Mouse (Mus musculus) kidney, adult 18-20 months (tissue): ENCODE measurements around the gene Rsph14.

ENCODE experiments used
- DNase-seq: peaks from one replicate; pipeline ENCODE4 v3.0.0; 2021

Gene Rsph14

DNA sequence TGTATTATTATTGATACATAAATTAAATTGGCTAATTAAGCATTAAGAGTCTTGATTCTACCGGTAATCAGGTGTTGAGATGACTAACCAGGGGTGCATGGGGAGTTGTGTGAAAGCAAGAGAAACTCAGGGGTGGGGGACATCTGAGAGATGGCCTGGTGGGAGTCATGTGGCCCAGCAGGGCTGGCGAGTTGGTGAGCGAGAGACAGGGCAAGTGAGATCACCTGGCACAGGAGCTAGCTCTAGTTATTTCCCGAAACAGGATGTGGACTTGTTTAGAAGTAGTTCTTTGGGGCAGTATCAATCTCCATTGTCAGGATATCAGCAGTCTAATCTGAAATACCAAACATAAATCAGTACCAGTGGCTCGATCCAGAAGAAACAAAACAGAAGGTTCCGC is 100.8 kb downstream of the Rsph14 start:
- DNase-seq: no peak

DNA sequence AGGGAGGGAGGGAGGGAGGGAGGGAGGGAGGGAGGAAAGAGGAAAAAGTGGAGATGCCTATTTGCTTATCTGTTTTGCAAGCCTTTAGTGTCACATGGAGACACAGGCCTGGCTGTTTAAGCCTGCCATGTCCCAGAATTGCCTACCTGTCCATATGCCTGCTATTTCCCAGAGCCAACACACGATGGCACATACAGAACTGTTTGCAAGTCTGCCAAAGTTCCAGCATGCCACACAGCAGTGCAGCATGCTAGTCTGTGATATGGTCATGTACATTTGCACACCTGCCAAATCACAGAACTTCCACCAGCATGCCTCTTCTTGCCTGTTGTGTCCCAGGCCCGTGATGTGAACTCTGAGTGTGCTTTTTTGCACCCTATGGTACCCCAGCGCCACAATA is 101.8 kb downstream of the Rsph14 start:
- DNase-seq: no peak

DNA sequence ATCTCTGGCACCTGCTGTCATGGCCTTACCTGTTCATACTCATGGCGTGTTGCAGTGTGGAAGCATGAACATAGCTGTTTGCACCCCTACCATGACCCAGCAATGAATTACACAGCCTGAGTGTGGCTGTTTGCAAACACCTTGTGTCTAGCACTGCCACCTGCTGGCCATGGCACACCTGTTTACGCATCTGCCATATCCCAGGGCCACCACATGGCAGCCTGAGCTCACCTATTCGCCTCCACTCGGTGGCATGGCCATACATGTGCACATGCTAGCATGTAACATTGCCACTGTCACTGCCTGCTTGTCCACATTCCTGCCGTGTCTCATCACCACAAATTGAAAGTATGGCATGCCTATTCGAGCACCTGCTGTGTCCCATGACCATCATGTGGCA is 102.8 kb downstream of the Rsph14 start:
- no peak for DNase-seq

DNA sequence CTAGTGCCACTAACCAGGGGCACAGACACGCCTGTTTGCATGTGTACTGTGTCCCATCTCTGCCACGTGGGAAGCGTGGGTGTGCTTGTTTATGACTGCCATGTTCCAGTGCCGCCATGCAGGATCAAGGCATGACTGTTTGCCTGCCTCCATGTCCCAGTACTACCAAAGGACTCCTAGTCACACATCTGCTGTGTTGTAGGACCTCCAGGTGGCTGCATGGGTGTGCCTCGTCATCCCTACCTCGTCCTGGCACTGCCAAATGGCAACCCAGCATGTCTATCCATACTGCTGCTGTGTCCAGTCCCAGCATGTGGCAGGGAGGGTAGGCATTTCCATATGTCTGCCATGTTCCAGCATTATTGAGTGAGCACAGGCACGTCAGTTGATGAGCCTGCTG is 104.1 kb downstream of the Rsph14 start:
- no peak for DNase-seq

DNA sequence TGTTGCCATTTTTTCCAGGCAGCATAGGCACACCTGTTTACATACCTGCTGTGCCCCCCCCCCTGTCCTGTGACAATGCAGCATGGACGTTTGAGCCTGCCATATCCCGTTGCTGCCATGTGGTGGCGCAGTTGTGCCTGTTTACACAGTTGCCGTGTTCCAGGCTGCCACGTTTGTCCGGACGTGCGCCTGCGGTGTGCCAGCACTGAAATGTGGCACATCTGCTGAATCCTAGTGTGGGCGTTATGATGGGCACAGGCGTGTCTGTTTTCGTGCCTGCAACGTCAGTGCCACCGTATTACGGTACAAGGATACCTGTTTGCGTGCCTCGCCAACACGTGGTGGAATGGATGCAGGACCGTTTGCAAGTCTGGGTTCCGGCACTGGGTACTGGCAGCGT is 107.1 kb downstream of the Rsph14 start:
- peak; percentile 62 for DNase-seq

DNA sequence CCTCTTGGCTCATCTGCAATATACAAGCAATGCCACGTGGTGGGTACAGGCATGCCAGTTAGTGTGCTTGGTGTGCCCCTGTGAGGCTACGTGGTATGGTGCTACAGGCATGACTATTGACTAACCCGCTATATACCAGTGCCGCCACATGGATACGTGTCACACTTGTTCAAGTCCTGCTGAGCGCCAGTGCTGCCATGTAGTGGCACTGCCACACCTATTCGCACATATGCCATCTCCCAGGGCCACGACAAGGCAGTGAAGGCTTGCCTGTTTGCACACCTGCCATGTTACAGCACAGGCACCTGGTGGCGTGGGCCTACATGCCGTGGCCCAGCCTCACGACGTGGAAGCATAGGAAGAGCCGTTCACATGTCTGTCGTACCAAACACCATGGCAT is 108.1 kb downstream of the Rsph14 start:
- no peak for DNase-seq

DNA sequence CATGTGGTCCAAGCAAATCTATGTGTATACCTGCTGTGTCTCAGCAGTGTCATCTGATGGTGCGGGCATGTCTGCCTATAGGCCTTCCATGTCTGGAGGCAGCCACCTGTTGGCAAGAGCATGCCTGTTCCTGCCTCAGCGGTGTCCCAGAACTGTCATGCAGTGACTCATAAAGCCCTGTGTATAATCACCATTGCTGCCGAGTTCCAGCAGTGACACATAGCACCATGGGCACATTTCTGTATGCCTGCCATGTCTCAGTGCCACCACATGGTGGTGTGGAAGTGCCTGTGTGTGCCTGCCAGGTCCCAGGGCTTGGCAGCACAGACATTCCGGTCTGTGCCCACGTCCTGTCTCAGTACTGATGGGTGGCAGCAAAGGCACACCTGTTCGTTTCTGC is 109.6 kb downstream of the Rsph14 start:
- DNase-seq: peak; percentile 37

DNA sequence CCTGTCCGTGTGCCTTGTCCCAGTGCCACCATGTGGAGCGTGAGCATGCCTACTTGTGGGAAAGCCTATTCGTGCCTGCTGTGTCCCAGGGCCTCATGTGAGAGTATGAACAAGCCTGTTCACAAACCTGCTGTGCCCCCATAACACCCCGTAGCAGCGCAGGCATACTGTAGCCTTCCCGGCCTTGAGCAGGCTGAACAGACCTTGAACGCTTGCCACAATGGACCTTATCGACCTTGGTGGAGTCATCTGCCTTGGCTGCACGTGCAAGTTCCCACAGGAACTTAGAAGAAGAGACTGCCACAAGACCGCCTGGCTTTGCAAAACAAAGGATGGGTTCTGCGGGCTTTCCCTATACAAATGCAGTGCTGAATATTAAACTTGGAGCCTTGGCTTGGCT is 110.8 kb downstream of the Rsph14 start:
- no peak for DNase-seq

DNA sequence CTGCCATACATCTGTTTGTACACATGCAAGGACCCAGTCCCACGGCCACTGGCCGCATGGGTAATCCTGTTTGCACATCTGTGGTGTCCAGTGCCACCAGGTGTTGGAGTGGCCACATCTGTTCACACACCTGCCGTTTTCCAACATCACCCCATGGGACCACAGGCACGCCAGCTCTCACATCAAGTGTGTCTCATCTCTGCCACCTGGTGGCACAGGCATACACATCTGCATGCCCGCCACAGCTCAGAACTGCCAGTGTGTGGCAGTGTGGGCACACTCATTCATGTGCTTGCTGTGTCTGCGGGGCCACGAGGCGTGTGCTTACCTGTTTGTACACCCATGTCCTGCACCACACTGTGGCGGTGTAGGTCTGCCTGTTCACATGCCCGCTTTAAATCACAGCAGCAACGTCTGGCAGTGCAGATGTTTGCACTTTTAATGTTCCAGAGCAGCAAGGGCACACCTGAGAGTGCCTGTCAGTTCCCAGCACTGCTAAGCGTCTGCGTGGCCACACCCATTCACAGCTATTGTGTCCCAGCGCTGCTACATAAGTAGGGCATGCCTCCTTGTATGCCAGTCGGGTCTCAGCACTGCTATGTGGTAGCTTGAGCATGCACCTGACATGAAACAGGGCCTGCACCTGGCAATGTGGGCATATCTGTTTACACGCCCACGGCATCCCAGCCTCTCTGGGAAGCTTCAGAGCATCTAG is 111.4 kb downstream of the Rsph14 start:
- peak; percentile 66 for DNase-seq

DNA sequence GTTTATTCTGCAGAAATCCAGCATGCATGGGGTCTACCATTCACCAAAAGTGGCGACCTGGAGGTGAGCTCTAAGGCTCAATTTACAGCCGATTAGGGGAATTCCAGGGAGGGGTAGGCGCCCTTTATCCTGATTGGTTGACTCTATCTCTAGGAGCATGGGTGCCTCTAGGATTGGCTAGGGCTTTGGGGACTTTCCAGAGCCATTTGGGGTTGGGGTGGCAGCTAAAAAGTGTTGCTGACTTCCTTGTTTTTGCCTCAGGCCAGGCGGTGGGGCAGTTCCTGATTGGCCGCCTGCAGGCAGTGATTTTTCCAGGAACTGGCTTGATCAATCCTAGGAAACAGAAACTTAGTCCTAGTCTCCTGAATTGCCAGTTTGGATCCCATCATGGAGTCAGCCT is 113.1 kb downstream of the Rsph14 start:
- DNase-seq: no peak

DNA sequence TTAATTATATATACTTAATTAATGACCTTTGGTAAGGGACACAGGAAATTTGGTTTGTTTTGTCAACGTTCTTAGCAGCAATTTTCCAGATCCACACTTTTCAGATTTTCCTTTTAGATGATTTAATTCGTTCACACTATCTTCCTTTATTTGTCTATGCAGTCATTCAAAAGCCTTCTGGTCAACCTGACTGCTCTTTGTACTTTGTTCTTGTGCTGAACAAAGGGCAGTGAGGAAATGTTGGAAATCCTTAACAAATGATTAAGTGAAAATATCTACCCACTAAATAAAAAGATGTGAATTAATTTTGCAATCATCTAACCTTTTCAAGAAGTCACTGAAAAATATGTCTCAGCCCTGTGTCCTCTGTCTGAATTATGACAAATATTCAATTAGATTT is 124.0 kb downstream of the Rsph14 start:
- no peak for DNase-seq
